Mouse (Mus musculus) kidney, embryonic 15.5 days (tissue): ENCODE measurements at regions not wholly inside any gene's neighbourhood (a gene's known extent, or its start where the extent isn't known, plus 50 kb on each side); places are given as distances from the start of the nearest gene placed in this dataset.
A peak's percentile ranks its signal among the peaks of the same experiment; 100 is the strongest.

Source experiments
- ATAC-seq: fragments of 200-750 bp; cut with Nextera tagmentation; replicated peaks from 2 replicates; pipeline ENCODE4 v1.8.0; 2017; ENCODE audit warnings: moderate TSS enrichment; ENCODE audit not compliant: low FRiP score
- H3K27ac ChIP-seq: fragments of 300-500 bp; sonication (generic); 2 replicates; pipeline ENCODE4 v1.5.1; 2015; ENCODE audit warnings: mild to moderate bottlenecking, inconsistent platforms
- H3K27me3 ChIP-seq: fragments of 300-500 bp; sonication (generic); 2 replicates; pipeline ENCODE4 v1.6.1; 2015; ENCODE audit warnings: inconsistent platforms
- H3K36me3 ChIP-seq: fragments of 300-500 bp; sonication (generic); 2 replicates; pipeline ENCODE4 v1.6.1; 2015; ENCODE audit warnings: inconsistent platforms
- H3K4me1 ChIP-seq: fragments of 300-500 bp; sonication (generic); 2 replicates; pipeline ENCODE4 v1.6.1; 2015; ENCODE audit warnings: inconsistent platforms
- H3K4me2 ChIP-seq: fragments of 300-500 bp; sonication (generic); 2 replicates; pipeline ENCODE4 v1.6.1; 2015; ENCODE audit warnings: moderate library complexity, mild to moderate bottlenecking, inconsistent platforms
- H3K4me3 ChIP-seq: fragments of 300-500 bp; sonication (generic); replicated peaks from 2 replicates; pipeline ENCODE4 v1.5.1; 2015; ENCODE audit warnings: mild to moderate bottlenecking, inconsistent platforms
- H3K9ac ChIP-seq: fragments of 300-500 bp; sonication (generic); 2 replicates; pipeline ENCODE4 v1.6.1; 2015; ENCODE audit warnings: mild to moderate bottlenecking, inconsistent platforms
- H3K9me3 ChIP-seq: fragments of 300-500 bp; sonication (generic); replicated peaks from 2 replicates; pipeline ENCODE4 v1.6.1; 2016; ENCODE audit warnings: inconsistent platforms
- WGBS: fragments of 180-500 bp; shearing (Covaris S2); methylation state at CpG from one replicate; pipeline ENCODE4 v1.1.7; 2015; ENCODE audit warnings: mixed read lengths; 5-methylcytosine and 5-hydroxymethylcytosine counted together

DNA sequence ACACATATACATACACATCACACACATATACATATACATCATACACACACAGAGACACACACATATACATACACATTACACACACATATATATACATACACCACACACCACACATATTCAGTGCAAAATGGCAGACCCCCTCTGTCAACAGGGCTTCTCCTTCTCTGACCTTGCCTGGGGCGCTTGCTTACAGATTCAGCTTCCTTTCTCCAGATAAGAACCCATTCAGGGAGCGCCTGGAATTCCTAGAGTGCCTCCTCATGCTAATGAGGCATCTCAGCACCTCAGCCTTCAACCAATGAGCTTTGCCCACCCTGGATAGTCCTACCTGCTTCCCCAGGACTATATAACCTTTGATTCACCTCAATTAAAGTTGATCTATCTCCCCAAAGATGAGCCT is 200.3 kb downstream of the Spata18 start:
- H3K9me3 ChIP-seq, result no peaks in the 10 kb centered on the region
- 57% methylated on average over 2 of the region's 2 CpGs for WGBS
- ATAC-seq, result no peak
- no peaks in the 10 kb centered on the region for H3K27me3 ChIP-seq
- H3K36me3 ChIP-seq, result no peaks in the 10 kb centered on the region
- H3K4me3 ChIP-seq, result no peak overlapping the region
- no peak overlapping the region for H3K4me2 ChIP-seq
- no peak overlapping the region for H3K27ac ChIP-seq
- peaks cover 19% of the 10 kb centered on the region for H3K4me1 ChIP-seq
- no peak overlapping the region for H3K9ac ChIP-seq

DNA sequence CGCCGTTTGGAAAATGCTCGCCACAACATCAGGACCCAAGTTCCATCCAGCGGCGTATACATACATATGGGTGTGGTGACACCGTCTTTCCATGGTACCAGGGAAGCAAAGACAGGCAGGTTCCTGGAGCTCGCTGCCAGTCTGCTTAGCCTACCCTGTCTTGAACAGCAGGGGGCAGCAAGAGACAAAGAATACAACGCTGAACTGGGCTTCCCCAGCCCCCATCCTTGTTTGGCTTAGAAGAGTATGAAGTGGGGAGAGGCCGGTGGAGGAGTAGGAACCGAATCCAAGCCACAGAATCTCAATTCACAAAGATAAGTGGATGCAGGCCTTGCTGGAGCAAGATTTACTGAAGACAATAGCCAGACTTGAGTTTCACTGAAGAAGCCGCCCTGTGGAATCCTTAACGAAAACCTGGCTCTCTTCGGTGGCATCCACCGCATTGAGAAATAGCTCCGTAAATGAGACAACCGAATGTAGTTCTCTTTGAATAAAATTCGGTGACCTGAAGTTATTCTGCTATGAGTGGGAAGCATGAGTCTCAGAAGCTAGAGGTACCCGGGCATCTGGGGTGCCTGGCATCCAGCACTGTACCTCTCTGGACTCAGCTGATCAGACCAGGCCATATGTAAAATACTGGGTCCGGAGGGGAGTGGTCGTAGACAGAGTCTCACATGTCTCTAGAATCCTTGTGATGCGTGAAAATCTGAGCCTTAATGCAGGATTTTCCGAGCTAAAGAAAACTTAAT is 203.0 kb downstream of the Spata18 start:
- Histone ChIP-seq H3K36me3 (no peaks in the 10 kb centered on the region), H3K9me3 (no peaks in the 10 kb centered on the region), H3K4me2 (0 out of 2 replicates have a peak overlapping the region, but pooled peaks have one; percentile 30), H3K4me1 (peaks cover 12% of the 10 kb centered on the region), H3K27ac (peak overlapping the region; percentile 66; the same call in 1 of the 2 replicates), H3K27me3 (no peaks in the 10 kb centered on the region), H3K9ac (no peak overlapping the region), H3K4me3 (no peak overlapping the region)
- peak; percentile 60 for ATAC-seq
- WGBS, result 42% methylated on average over 22 of the region's 22 CpGs

DNA sequence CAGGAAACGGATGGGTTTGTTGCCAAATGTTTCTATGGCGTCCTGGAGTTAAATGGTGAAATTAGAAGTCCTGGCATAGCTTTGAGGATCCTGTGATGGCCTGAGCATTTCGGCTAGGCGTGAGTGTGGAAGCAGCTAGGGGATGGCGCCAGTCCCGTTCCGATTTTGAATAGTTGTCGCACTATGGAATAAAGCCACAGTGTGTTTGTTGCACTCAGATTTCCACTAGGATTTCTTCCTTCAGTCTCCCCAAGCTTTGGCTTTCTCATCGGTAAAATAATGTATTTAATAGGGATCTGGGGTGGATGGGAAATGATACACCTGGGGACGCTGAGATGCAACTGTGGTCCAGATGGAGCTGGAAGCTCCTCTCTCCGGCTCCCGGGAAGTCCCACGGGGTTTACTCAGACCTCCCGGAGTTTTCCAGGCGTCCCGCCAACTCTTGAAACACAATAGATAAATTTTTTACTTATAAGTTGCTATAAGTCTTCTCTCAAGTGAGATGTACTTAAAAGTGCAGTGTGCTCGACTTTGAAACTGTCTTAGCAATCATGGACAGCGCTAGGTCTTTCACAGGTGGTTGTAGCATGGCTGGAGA is 203.7 kb downstream of the Spata18 start:
- no peaks in the 10 kb centered on the region for H3K27me3 ChIP-seq
- H3K4me2 ChIP-seq, result no peak overlapping the region; the same call in 1 of the 2 replicates
- no peaks in the 10 kb centered on the region for H3K9me3 ChIP-seq
- no peak for ATAC-seq
- H3K36me3 ChIP-seq, result no peaks in the 10 kb centered on the region
- no peak overlapping the region for H3K4me3 ChIP-seq
- H3K4me1 ChIP-seq, result peaks cover 12% of the 10 kb centered on the region
- no peak overlapping the region for H3K9ac ChIP-seq
- H3K27ac ChIP-seq, result peak overlapping the region; percentile 66
- WGBS, result 63% methylated on average over 18 of the region's 18 CpGs

DNA sequence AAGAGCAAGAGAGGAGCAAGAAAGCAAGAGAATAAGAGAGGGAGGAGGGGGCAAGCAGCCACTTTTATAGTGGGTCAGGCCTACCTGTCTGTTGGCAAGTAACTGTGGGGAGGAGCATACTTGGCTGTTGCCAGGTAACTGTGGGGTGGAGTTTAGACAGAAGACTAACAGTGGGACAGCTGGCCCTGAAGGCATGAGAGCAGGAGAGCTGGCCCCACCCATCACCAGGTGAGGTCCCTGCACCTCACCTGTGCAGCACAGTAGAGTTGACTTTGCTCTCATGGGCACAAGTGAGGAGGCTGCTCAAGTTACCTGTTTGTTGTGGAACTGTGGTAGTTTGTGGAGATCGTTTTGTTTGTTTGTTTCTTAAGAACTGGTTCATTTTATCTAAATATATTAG is 208.1 kb downstream of the Spata18 start:
- Histone ChIP-seq H3K9me3 (no peaks in the 10 kb centered on the region), H3K27ac (no peak overlapping the region), H3K9ac (no peak overlapping the region), H3K4me2 (no peak overlapping the region), H3K4me3 (no peak overlapping the region), H3K4me1 (peaks cover 9% of the 10 kb centered on the region), H3K27me3 (no peaks in the 10 kb centered on the region), H3K36me3 (no peaks in the 10 kb centered on the region)
- no peak for ATAC-seq
- WGBS, result 85% methylated on average over 1 of the region's 1 CpGs

DNA sequence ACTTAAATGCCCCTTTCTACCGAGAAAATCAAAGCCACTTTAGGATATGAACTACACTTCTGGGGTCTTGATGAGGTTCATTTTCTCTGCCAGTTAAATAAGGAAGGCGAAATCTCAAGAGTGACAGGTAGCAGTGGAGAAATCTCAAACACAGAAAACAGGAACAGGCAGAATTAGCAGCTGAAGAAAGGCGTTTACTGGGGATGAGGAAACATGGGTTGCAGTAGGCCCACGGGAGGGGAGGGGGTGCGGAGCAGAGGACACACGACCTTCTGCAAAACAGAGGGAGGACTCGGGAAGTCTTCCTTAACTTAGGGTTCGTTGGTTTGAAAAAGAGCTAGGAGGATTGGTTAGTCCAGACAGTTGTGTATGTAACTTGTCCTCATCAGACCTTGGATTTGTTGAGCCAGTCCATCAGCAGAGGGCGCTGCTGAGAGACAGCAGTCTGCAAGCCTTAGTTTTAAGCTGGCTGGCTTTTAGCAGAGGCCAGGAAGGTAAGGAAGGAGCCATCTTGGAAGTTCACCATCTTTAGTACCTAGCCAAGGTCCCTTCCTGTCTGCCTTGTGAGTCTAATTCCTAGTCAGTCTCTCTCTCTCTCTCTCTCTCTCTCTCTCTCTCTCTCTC is 204.0 kb downstream of the Usp46 start:
- Histone ChIP-seq H3K4me1 (no peaks in the 10 kb centered on the region), H3K9ac (no peak overlapping the region), H3K27ac (no peak overlapping the region), H3K9me3 (no peaks in the 10 kb centered on the region), H3K36me3 (no peaks in the 10 kb centered on the region), H3K4me3 (no peak overlapping the region), H3K4me2 (no peak overlapping the region), H3K27me3 (no peaks in the 10 kb centered on the region)
- ATAC-seq, result no peak
- WGBS, result 77% methylated on average over 9 of the region's 9 CpGs

DNA sequence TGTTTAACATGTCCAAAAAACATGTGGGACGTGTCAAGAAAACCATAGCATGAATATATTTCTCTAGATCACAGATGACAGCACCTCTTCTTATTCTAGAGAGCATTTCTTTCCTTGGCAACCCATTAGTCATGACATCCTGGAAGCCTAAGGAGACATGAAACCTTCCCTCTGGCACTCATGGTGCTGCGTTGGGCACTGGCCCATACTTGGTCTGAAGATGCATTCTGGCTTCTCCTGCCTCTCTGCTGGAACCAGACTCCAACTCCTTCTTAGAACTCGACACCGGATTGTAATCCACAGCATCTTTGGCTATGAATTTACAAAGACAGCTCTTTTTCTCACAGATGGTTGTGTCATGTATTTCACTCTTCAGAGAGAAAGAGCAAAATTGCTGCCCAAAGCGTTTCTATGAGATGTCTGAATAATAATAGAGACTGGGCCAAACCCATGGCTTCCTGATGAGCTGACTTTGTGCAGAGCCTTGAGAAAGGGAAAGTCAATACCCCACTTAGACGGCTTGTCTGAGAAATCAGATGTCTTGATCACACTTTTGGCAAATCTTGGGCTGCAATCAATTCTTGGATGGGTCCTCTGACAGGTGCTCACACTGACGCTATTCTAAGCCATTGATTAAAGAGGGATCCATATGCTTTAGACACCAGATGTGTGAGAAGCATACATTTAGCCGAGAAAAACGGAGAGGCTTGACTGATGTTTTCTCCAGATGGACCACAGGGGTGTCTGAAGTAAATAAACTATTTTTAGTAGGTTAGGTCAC is 195.4 kb downstream of the Usp46 start:
- WGBS, result 66% methylated on average over 9 of the region's 9 CpGs
- Histone ChIP-seq H3K4me2 (no peak overlapping the region), H3K9ac (no peak overlapping the region), H3K4me3 (no peak overlapping the region), H3K36me3 (no peaks in the 10 kb centered on the region), H3K27ac (no peak overlapping the region), H3K9me3 (no peaks in the 10 kb centered on the region), H3K27me3 (no peaks in the 10 kb centered on the region), H3K4me1 (no peaks in the 10 kb centered on the region)
- no peak for ATAC-seq

DNA sequence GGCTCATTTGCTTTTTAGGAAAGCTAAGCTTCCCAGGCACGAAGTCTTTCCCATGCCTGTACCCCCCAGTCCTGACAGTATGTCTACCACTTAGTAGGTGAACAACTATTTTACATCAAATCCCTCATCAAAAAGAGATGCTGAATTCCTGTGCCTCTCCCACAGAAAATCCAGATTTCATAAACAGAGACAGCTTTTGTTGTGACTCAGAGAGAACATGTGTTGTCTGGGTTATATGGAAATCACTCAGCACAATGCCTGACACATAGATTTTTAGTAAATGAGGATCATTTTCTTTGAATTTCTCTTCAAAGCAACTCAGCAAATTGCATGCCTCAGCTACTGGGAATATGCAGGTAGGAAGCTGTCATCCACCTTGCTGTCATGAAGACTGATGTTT is 193.5 kb downstream of the Usp46 start:
- H3K4me3 ChIP-seq, result no peak overlapping the region
- ATAC-seq, result no peak
- no peaks in the 10 kb centered on the region for H3K9me3 ChIP-seq
- H3K4me1 ChIP-seq, result no peaks in the 10 kb centered on the region
- 83% methylated on average over 1 of the region's 1 CpGs for WGBS
- no peaks in the 10 kb centered on the region for H3K36me3 ChIP-seq
- no peaks in the 10 kb centered on the region for H3K27me3 ChIP-seq
- no peak overlapping the region for H3K4me2 ChIP-seq
- H3K27ac ChIP-seq, result no peak overlapping the region
- no peak overlapping the region for H3K9ac ChIP-seq

DNA sequence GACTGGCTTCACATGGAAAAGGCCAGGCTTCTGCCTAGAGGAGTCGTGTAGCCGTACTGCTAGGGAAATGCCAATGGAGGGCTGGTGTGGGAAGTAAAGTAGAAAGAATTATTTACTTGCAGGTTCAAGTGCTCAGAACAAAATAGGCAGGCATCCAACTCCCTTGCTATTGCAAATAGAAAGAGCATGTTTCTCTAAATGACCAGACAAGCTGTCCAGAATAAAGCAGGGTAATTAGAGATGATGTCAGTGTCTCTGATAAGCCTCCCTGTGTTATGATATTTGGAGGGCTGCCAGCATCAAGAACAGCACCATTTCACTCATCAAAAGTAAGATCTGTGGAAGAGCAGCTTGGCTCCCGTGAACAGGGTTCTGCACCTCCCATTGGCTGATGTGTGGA is 192.4 kb downstream of the Usp46 start:
- H3K4me1 ChIP-seq, result no peaks in the 10 kb centered on the region
- no peak overlapping the region for H3K4me3 ChIP-seq
- no peaks in the 10 kb centered on the region for H3K9me3 ChIP-seq
- H3K27me3 ChIP-seq, result no peaks in the 10 kb centered on the region
- no peak overlapping the region for H3K4me2 ChIP-seq
- WGBS, result 44% methylated on average over 3 of the region's 3 CpGs
- H3K27ac ChIP-seq, result 0 out of 2 replicates have a peak overlapping the region, but pooled peaks have one; percentile 18
- ATAC-seq, result no peak
- no peaks in the 10 kb centered on the region for H3K36me3 ChIP-seq
- no peak overlapping the region for H3K9ac ChIP-seq

DNA sequence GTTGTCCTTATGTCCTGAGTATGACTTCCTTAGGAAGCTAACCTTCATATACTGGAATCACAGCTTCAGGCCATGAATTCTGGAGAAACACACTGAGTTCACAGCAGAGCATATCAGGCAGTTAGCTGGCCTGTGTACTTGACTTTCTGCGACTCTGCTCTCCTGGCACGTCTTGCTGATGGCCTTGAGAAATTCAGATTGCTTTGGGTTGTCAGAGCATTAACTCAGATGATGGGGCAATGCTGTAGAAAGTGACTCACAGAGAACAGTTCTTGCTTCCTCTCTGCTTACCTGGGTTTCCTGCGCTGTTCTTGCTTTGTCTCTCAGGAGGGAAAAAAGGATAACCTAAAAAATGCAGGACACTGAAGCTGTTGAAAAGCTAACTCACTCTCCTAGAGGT is 187.3 kb downstream of the Usp46 start:
- peak overlapping the region; percentile 41; the same call in 1 of the 2 replicates for H3K27ac ChIP-seq
- H3K9me3 ChIP-seq, result no peaks in the 10 kb centered on the region
- 0 out of 2 replicates have a peak, but pooled peaks cover 6% of the 10 kb centered on the region for H3K4me1 ChIP-seq
- H3K4me3 ChIP-seq, result no peak overlapping the region
- H3K4me2 ChIP-seq, result no peak overlapping the region
- no peaks in the 10 kb centered on the region for H3K27me3 ChIP-seq
- WGBS, result 71% methylated on average over 3 of the region's 3 CpGs
- H3K9ac ChIP-seq, result no peak overlapping the region
- ATAC-seq, result no peak
- no peaks in the 10 kb centered on the region for H3K36me3 ChIP-seq

DNA sequence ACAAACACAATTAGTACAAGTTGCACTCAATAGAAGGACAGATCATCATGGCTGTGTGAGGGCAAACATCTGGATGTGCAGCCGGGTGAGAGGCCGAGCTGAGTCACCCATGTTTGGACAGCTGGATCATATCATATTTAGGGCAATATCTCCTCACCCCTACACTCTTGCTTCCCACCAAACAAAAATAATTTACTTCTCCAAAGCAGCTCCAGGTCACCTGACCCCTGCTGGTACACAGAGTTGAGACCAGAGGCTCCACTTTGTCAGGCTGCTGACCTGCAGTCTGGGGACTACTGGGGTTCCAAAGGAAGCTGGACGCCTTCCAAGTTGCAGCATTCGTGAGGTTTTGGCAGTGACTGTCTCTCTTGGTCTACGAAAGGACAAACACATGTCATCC is 186.3 kb downstream of the Usp46 start:
- Histone ChIP-seq H3K4me2 (no peak overlapping the region), H3K4me1 (0 out of 2 replicates have a peak, but pooled peaks cover 6% of the 10 kb centered on the region), H3K36me3 (no peaks in the 10 kb centered on the region), H3K4me3 (no peak overlapping the region), H3K27me3 (no peaks in the 10 kb centered on the region), H3K27ac (peak overlapping the region; percentile 14), H3K9ac (no peak overlapping the region), H3K9me3 (no peaks in the 10 kb centered on the region)
- 35% methylated on average over 5 of the region's 5 CpGs for WGBS
- ATAC-seq, result peak; percentile 85

DNA sequence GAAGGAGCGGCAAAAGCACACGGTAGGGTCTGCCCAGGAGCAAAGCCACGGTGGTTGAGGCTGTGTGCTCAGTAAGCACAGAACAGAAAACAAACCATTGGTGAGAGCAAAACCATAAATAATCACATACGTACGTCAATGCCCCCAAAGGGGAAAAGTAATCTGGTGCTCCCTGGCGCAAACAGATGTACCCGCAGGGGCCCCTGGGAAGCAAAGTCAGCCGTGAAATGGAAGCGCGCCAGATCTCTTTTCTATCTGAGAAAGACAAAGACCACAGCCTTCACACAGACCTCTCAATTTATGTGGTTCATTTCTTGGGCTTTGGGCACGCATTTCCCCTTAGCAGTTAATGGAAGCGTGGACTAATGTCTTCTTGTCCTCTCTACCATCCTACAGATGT is 183.2 kb downstream of the Usp46 start:
- 57% methylated on average over 12 of the region's 12 CpGs for WGBS
- Histone ChIP-seq H3K27me3 (no peaks in the 10 kb centered on the region), H3K9ac (no peak overlapping the region), H3K36me3 (no peaks in the 10 kb centered on the region), H3K27ac (no peak overlapping the region), H3K9me3 (no peaks in the 10 kb centered on the region), H3K4me1 (0 out of 2 replicates have a peak, but pooled peaks cover 8% of the 10 kb centered on the region), H3K4me3 (no peak overlapping the region), H3K4me2 (no peak overlapping the region)
- no peak for ATAC-seq

DNA sequence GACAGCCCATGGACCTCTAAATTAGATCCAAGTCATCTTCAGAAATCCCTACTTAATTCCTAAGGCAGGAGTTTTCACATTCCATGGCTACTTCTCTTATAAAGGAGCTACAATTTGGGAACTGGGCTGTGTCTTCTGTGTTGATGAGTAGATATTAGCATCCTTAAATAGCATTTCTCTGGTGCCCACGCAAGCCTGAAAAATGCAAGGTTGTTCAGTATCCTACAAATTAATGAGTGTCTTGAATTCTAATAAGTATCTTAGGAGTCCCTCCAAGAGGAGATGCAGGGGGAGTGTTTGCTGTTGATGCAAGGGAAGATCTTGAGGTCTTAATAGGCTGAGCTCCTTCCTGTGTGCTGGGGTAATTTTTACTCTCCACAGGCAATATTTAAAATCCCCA is 182.5 kb downstream of the Usp46 start:
- H3K4me2 ChIP-seq, result no peak overlapping the region
- WGBS, result 91% methylated on average over 1 of the region's 1 CpGs
- H3K4me1 ChIP-seq, result 0 out of 2 replicates have a peak, but pooled peaks cover 8% of the 10 kb centered on the region
- ATAC-seq, result no peak
- no peak overlapping the region for H3K4me3 ChIP-seq
- no peak overlapping the region for H3K27ac ChIP-seq
- H3K9ac ChIP-seq, result no peak overlapping the region
- no peaks in the 10 kb centered on the region for H3K36me3 ChIP-seq
- no peaks in the 10 kb centered on the region for H3K9me3 ChIP-seq
- H3K27me3 ChIP-seq, result no peaks in the 10 kb centered on the region
